Mouse (Mus musculus) kidney, embryonic 15.5 days (tissue): ENCODE measurements at regions not wholly inside any gene's neighbourhood (a gene's known extent, or its start where the extent isn't known, plus 50 kb on each side); places are given as distances from the start of the nearest gene placed in this dataset.

Source experiments
- ATAC-seq: fragments of 200-750 bp; cut with Nextera tagmentation; replicated peaks from 2 replicates; pipeline ENCODE4 v1.8.0; 2017; ENCODE audit warnings: moderate TSS enrichment; ENCODE audit not compliant: low FRiP score
- H3K27ac ChIP-seq: fragments of 300-500 bp; sonication (generic); 2 replicates; pipeline ENCODE4 v1.5.1; 2015; ENCODE audit warnings: mild to moderate bottlenecking, inconsistent platforms
- H3K27me3 ChIP-seq: fragments of 300-500 bp; sonication (generic); 2 replicates; pipeline ENCODE4 v1.6.1; 2015; ENCODE audit warnings: inconsistent platforms
- H3K36me3 ChIP-seq: fragments of 300-500 bp; sonication (generic); 2 replicates; pipeline ENCODE4 v1.6.1; 2015; ENCODE audit warnings: inconsistent platforms
- H3K4me1 ChIP-seq: fragments of 300-500 bp; sonication (generic); 2 replicates; pipeline ENCODE4 v1.6.1; 2015; ENCODE audit warnings: inconsistent platforms
- H3K4me2 ChIP-seq: fragments of 300-500 bp; sonication (generic); 2 replicates; pipeline ENCODE4 v1.6.1; 2015; ENCODE audit warnings: moderate library complexity, mild to moderate bottlenecking, inconsistent platforms
- H3K4me3 ChIP-seq: fragments of 300-500 bp; sonication (generic); replicated peaks from 2 replicates; pipeline ENCODE4 v1.5.1; 2015; ENCODE audit warnings: mild to moderate bottlenecking, inconsistent platforms
- H3K9ac ChIP-seq: fragments of 300-500 bp; sonication (generic); 2 replicates; pipeline ENCODE4 v1.6.1; 2015; ENCODE audit warnings: mild to moderate bottlenecking, inconsistent platforms
- H3K9me3 ChIP-seq: fragments of 300-500 bp; sonication (generic); replicated peaks from 2 replicates; pipeline ENCODE4 v1.6.1; 2016; ENCODE audit warnings: inconsistent platforms
- WGBS: fragments of 180-500 bp; shearing (Covaris S2); methylation state at CpG from one replicate; pipeline ENCODE4 v1.1.7; 2015; ENCODE audit warnings: mixed read lengths; 5-methylcytosine and 5-hydroxymethylcytosine counted together

DNA sequence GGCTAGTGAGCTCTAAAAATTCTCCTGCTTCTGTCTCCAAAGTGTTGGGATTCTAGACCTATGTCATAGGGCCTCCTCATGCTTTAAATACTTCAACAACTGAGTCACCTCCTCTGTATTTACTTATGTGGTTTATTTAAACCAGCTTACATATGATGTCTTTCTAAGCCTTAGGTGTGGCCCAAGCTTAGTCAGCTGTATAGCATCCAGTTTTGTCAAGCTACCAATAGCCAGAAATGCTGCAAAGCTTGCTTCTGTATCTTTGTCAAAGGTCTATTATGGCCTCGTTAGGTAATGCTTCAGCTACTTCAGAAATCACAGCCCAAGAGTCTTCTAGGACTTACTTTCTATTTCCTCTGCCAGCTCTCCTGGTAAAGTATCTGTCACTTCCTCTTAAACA lies 741.9 kb upstream of the Jmjd1c start:
- 88% methylated on average over 1 of the region's 1 CpGs for WGBS
- Histone ChIP-seq H3K4me3 (no peak overlapping the region), H3K27me3 (no peaks in the 10 kb centered on the region), H3K9ac (no peak overlapping the region), H3K36me3 (no peaks in the 10 kb centered on the region), H3K9me3 (no peaks in the 10 kb centered on the region), H3K27ac (no peak overlapping the region), H3K4me1 (0 out of 2 replicates have a peak, but pooled peaks cover 2% of the 10 kb centered on the region), H3K4me2 (no peak overlapping the region)
- ATAC-seq: no peak

DNA sequence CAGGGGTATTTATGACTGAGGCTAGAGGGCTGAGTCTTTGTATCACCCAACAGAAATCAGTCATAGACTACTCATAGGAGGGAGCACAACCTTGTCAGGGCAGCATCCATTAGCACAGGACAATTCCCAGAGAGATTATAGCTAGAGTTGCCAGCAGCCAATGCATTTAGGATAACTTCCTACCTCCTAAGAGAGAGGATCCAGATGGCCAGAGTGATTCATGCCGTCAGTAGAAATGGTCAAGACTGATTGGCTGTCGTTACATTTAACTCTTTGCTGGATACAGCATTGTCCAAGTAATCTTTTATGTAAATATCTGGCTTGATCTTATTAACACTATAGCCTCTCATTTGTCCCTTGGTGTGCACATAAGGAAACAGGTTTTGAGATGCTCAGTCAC lies 740.9 kb upstream of the Jmjd1c start:
- H3K9me3 ChIP-seq: no peaks in the 10 kb centered on the region
- H3K27me3 ChIP-seq: no peaks in the 10 kb centered on the region
- no peak overlapping the region for H3K4me2 ChIP-seq
- WGBS: 77% methylated on average over 2 of the region's 2 CpGs
- no peak overlapping the region for H3K9ac ChIP-seq
- H3K36me3 ChIP-seq: no peaks in the 10 kb centered on the region
- H3K27ac ChIP-seq: no peak overlapping the region
- 0 out of 2 replicates have a peak, but pooled peaks cover 2% of the 10 kb centered on the region for H3K4me1 ChIP-seq
- no peak overlapping the region for H3K4me3 ChIP-seq
- no peak for ATAC-seq

DNA sequence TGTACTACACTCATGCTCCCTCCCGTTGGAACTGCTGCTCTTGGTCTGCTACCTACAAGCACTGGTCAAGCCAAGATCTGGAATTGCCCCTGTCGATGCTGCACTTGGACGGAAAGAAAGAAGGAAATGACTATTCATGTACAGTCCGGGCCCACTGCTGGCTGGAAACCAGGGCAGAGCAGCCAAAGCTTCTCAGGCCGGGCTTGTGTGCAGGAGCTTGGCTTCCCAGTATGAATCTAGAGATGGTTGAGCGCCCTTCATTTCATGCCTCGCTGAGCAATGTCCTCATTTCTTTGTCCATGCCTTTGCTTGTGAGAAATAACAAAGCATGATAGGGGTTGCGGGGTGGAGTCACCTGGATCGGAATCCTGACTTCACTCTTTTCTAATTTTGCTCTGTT lies 738.2 kb upstream of the Jmjd1c start:
- WGBS: 66% methylated on average over 9 of the region's 9 CpGs
- Histone ChIP-seq H3K4me1 (0 out of 2 replicates have a peak, but pooled peaks cover 2% of the 10 kb centered on the region), H3K27ac (no peak overlapping the region), H3K27me3 (no peaks in the 10 kb centered on the region), H3K4me2 (no peak overlapping the region), H3K4me3 (no peak overlapping the region), H3K9ac (no peak overlapping the region), H3K9me3 (no peaks in the 10 kb centered on the region), H3K36me3 (no peaks in the 10 kb centered on the region)
- peak; percentile 64; the same call in 1 of the 2 replicates for ATAC-seq

DNA sequence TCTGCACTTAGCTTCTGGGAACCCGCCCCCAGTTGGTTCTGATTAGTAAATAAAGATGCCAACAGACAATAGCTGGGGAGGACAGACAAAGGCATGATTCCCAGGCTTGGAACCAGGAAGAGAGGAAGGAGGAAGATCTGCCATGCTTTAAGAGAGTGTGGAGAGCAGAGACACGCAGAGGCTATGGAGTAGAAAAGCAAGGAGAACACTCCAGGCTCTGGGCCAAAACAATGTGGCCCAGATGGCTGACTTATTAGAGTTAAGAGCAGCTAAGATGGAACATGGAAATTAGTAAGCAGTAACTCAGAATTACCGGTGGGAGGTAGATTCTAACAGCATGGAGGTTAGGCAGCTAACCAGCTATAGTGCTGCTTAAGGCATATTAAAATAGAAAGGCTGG lies 725.8 kb upstream of the Jmjd1c start:
- 77% methylated on average over 3 of the region's 3 CpGs for WGBS
- no peaks in the 10 kb centered on the region for H3K9me3 ChIP-seq
- H3K4me1 ChIP-seq: no peaks in the 10 kb centered on the region
- H3K4me3 ChIP-seq: no peak overlapping the region
- ATAC-seq: no peak
- no peak overlapping the region for H3K27ac ChIP-seq
- no peak overlapping the region for H3K9ac ChIP-seq
- H3K36me3 ChIP-seq: no peaks in the 10 kb centered on the region
- H3K27me3 ChIP-seq: no peaks in the 10 kb centered on the region
- H3K4me2 ChIP-seq: no peak overlapping the region

DNA sequence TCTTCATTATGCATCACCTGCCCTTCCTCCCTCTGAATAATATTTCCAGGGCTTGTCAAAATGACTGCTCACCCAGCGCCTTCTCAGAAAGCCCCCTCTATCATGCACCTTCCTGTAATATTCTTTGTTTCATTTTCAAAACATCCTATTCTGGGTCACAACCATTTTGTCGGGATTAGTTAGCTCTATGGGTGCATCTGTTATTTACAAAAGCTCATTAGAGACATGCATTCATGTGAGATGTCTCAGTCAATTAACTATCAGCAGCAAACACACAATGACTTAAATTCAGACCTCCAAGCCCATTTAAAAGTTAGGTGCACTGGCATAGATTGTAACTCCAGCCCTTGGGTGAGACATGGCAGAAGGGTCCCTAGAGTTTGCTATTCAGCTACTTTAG lies 724.2 kb upstream of the Jmjd1c start:
- Histone ChIP-seq H3K27ac (no peak overlapping the region), H3K9me3 (no peaks in the 10 kb centered on the region), H3K4me3 (no peak overlapping the region), H3K27me3 (no peaks in the 10 kb centered on the region), H3K4me2 (no peak overlapping the region), H3K36me3 (no peaks in the 10 kb centered on the region), H3K9ac (no peak overlapping the region), H3K4me1 (no peaks in the 10 kb centered on the region)
- WGBS: 85% methylated on average over 2 of the region's 2 CpGs
- no peak for ATAC-seq
